ENCODE assay signal across 9 mouse cellular contexts in the genomic region with DNA sequence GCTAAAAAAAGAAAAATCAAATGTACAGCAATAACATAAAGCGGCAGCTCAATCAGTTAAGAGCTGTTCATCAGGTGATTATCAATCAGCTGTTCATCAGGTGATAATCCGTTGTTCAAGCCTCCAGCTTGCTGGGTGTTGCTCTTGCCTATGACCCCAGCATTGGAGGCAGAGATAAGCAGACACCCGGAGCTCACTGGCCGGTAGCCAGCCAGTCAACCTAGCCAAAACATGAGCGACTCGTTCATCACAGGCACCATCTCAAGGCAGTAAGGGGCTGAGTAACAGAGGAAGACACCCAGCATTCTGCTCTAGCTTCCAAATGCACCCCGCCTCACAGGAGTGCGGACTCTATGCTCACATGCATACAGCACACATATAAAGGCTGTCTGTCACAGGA. TPM values are rescaled to one million over a fixed set of nuclear protein-coding genes. Genes with fewer than 3 reads are reported as not detected.
DNase-seq lines count a peak whose midpoint lies in the region; ATAC-seq and TF ChIP-seq lines count a peak whose summit lies in the region.
"Had no signal": no experiment of that assay in that cellular context is flagged by ENCODE, and none has a peak within 500 bp of the region (broad histone marks: within the 10 kb centered on the region; RNA-seq: fewer than 3 reads in every experiment).

No protein-coding gene starts in this region.

- H3K4me3 ChIP-seq in heart, embryonic 16.5 days (ENCODE audit: low read length), result no peak overlapping the region
- H3K4me3 ChIP-seq in midbrain, embryonic 10.5 days, result no peak overlapping the region
- no peak overlapping the region for H3K4me3 ChIP-seq in embryonic facial prominence, embryonic 10.5 days
- H3K4me3 ChIP-seq: midbrain, embryonic 13.5 days had no signal

- 27% methylated on average over 8 of the region's 8 CpGs for WGBS in heart, embryonic 16.5 days
- WGBS in midbrain, embryonic 10.5 days, result 74% methylated on average over 8 of the region's 8 CpGs
- WGBS in embryonic facial prominence, embryonic 10.5 days, result 85% methylated on average over 8 of the region's 8 CpGs

- peak overlapping the region; percentile 8 for H3K4me2 ChIP-seq in heart, embryonic 16.5 days (ENCODE audit: low read depth, low read length)
- H3K4me2 ChIP-seq: midbrain, embryonic 13.5 days had no signal

- H3K9me3 ChIP-seq in heart, embryonic 16.5 days (replicated peaks; ENCODE audit: control insufficient read depth, low read length), result no peaks in the 10 kb centered on the region
- no peaks in the 10 kb centered on the region for H3K9me3 ChIP-seq in midbrain, embryonic 10.5 days (replicated peaks)
- no peaks in the 10 kb centered on the region for H3K9me3 ChIP-seq in embryonic facial prominence, embryonic 10.5 days
- H3K9me3 ChIP-seq: midbrain, embryonic 13.5 days had no signal

- H3K9ac ChIP-seq in heart, embryonic 16.5 days (ENCODE audit: low read length), result peak overlapping the region; percentile 52; the same call in 1 of the 2 replicates
- H3K9ac ChIP-seq: midbrain, embryonic 13.5 days had no signal

- TF ChIP-seq POLR2A in brain, embryonic 14.5 days (IDR thresholded peaks at IDR 0.05; ENCODE audit: borderline replicate concordance, extremely low read depth, insufficient read depth, insufficient read length, poor library complexity, severe bottlenecking), result no peak

- peak overlapping the region; percentile 30 for H3K27ac ChIP-seq in heart, embryonic 16.5 days (ENCODE audit: low read length)
- H3K27ac ChIP-seq in midbrain, embryonic 10.5 days (replicated peaks), result no peak overlapping the region
- no peak overlapping the region for H3K27ac ChIP-seq in embryonic facial prominence, embryonic 10.5 days (replicated peaks)
- H3K27ac ChIP-seq: midbrain, embryonic 13.5 days had no signal

- TF ChIP-seq CTCF in brain, embryonic 14.5 days (IDR thresholded peaks at IDR 0.05; ENCODE audit: borderline replicate concordance, extremely low read depth, insufficient read depth, insufficient read length), result no peak

- ATAC-seq in heart, embryonic 16.5 days (replicated peaks; ENCODE audit: extremely low read depth, insufficient read depth, low FRiP score), result 0 out of 2 replicates have a peak, but pooled peaks have one; percentile 29
- ATAC-seq: midbrain, embryonic 13.5 days had no signal

- H3K4me1 ChIP-seq in heart, embryonic 16.5 days (ENCODE audit: control insufficient read depth, insufficient read depth, low read length), result peaks cover 26% of the 10 kb centered on the region
- peaks cover 8% of the 10 kb centered on the region; the same call in 1 of the 2 replicates for H3K4me1 ChIP-seq in midbrain, embryonic 10.5 days
- H3K4me1 ChIP-seq in embryonic facial prominence, embryonic 10.5 days, result peaks cover 2% of the 10 kb centered on the region; the same call in 1 of the 2 replicates

- 0 out of 2 replicates have a peak, but pooled peaks cover 2% of the 10 kb centered on the region for H3K36me3 ChIP-seq in heart, embryonic 16.5 days (ENCODE audit: control insufficient read depth, insufficient read depth)
- peaks cover 42% of the 10 kb centered on the region for H3K36me3 ChIP-seq in midbrain, embryonic 10.5 days
- peaks cover 45% of the 10 kb centered on the region for H3K36me3 ChIP-seq in embryonic facial prominence, embryonic 10.5 days (replicated peaks)
- H3K36me3 ChIP-seq: midbrain, embryonic 13.5 days had no signal

- DNase-seq in ovary, adult 18-20 months (ENCODE audit: low spot score), result peak; percentile 51
- DNase-seq in ovary, postnatal 14 days (ENCODE audit: low spot score), result no peak
- peak; percentile 25 for DNase-seq in brain, embryonic 14.5 days (ENCODE audit: low read depth)
- DNase-seq in spleen, postnatal 10 days (ENCODE audit: low spot score in 2 of 2), result peak; percentile 24 to 71
- DNase-seq in midbrain, embryonic 10.5 days (ENCODE audit: low spot score), result no peak
- DNase-seq in embryonic facial prominence, embryonic 10.5 days (ENCODE audit: low spot score), result no peak
- DNase-seq: kidney, adult 11 months had no signal

- no peaks in the 10 kb centered on the region for H3K27me3 ChIP-seq in heart, embryonic 16.5 days (ENCODE audit: control insufficient read depth, insufficient read depth, low read length)
- no peaks in the 10 kb centered on the region for H3K27me3 ChIP-seq in midbrain, embryonic 10.5 days (ENCODE audit: low read depth, poor library complexity, severe bottlenecking)
- H3K27me3 ChIP-seq in embryonic facial prominence, embryonic 10.5 days (replicated peaks; ENCODE audit: low read depth, poor library complexity, severe bottlenecking), result no peaks in the 10 kb centered on the region
- H3K27me3 ChIP-seq: midbrain, embryonic 13.5 days had no signal

RNA-seq across cellular contexts. Expression of a gene that starts 10.4 kb away (rescaled TPM):
- polyA plus RNA-seq in brain, embryonic 14.5 days (2012; rRNA removed), result 68.3 and 96.6 TPM in 2 replicates
- polyA plus RNA-seq in heart, embryonic 16.5 days (2015; fragmentation: Nextera tagmentation; extraction: Ambion mirVana), result 125 and 136 TPM in 2 replicates
- 175 and 184 TPM in 2 replicates for polyA plus RNA-seq in midbrain, embryonic 10.5 days (2016; fragmentation: Nextera tagmentation; extraction: Ambion mirVana)
- polyA plus RNA-seq in embryonic facial prominence, embryonic 10.5 days (2016; fragmentation: Nextera tagmentation; extraction: Ambion mirVana), result 147 and 160 TPM in 2 replicates

Comparison
In these comparisons a context has a peak if more than half of its experiments do, and no peak if none do; other contexts are left out.
1. DNase-seq: peak in ovary, adult 18-20 months (single experiment), brain, embryonic 14.5 days (single experiment) and spleen, postnatal 10 days (2 of 2); none in ovary, postnatal 14 days (single experiment), midbrain, embryonic 10.5 days (single experiment) and embryonic facial prominence, embryonic 10.5 days (single experiment).